Mouse (Mus musculus) heart, postnatal 25 days (tissue): ENCODE data around the gene B630019K06Rik. TPM values are rescaled to one million over a fixed set of nuclear protein-coding genes. Genes with fewer than 3 reads are reported as not detected.
A peak's percentile ranks its signal among the peaks of the same experiment; 100 is the strongest.
"Not testable (repeated sequence)": the region's sequence is repeated elsewhere in the genome, so short reads cannot be mapped to it uniquely, and the experiment has no call there.

ENCODE experiments used
- DNase-seq: peaks from one replicate; pipeline ENCODE4 v3.0.0; 2022; ENCODE audit warnings: low spot score
- intact Hi-C: fragments of 180-260 bp; cut with DNase I; formaldehyde crosslinking; loops from one replicate; pipeline ENCODE4 v1.15.1; 2025
- total RNA-seq, 2 experiments: library from RNA; stranded (reverse); gene quantifications; 2 replicates each; pipeline ENCODE4 v1.2.3; 2021

Gene B630019K06Rik
- total RNA-seq, result under 1 TPM; 0.81 to 0.83 TPM

DNA sequence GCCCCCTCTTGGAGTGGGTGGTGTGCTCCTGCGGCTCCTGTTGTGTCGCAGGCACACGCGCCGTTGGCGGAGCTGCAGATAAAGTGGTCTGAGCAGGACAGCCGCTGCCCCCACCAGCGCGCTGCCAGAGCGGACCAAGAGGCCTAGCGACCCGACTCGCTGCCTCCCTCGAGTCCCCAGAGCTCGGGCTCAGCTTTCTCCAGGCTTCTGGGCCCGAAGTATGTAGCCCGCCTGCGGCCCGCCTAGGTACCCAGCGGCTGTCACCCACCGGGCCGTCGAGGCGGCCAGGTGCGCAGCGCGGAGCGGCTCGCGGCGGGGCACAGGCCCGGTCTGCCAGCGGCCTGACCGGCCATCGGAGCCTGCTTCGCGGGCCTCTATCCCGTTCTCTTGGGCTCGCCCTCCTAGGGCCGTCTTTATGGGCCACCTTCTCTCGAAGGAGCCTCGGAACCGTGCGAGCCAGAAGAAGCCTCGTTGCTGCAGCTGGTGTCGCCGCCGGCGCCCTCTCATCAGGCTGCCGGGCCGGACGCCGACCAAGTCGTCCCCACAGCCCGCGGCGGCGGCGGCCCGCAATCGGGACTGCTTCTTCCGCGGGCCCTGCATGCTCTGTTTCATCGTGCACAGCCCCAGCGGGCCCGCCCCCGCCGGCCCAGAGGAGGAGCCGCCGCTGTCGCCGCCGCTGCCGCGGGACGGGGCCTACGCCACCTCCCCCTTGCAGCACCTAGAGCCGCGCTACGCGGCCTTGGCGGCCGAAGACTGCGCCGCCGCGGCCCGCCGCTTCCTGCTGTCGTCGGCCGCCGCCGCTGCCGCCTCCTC lies at the start of gene B630019K06Rik:
B630019K06Rik (plus strand) TSS at position 40 of the 813 bp plus-strand sequence.
- peak; percentile 48 for DNase-seq
- intact Hi-C loops, result no loop called here

DNA sequence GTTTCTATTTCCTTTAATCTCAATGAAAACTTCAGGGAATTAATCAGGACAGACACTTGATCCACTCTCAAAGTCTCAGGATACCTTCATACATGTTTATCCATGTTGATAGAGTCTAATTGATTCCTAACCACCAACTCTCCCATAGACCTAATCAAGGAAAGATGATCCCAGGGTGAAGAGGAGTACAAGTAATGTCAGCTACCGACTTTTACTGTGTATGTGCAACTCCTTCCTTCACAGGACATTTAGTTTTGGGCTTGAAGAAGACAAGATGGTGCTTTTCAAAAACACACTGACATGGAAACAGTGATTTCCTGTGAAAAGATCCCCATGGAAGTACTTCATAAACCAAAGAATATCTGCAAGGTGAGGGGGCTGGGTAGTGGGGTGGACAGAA lies 48.5 kb upstream of the B630019K06Rik start, which contains the start of gene Gm6592:
Gm6592 (plus strand) TSS at position 301 of the 400 bp plus-strand sequence.
- no peak for DNase-seq
- intact Hi-C loops, result no loop called here

DNA sequence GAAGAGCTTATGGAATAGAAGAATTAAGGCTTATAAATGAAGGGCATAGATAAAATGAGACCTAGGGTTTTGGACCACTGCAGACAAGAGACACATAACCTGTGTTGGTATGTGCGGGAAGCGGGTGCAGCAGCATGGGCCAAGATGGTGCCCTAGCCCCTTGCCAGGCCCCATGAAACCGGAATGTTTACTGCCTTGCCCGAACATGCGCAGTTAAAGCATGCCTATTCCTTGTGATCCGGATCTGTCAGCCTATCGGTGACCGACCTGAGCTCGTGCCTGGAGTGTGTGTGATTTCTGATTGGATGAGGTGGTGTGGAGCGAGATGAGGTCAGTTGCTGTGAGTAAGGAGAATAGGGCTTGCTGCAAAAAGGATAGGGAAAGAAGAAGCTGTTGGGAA lies 39.7 kb upstream of the B630019K06Rik start:
- DNase-seq, result no peak
- intact Hi-C loops, result no loop called here

DNA sequence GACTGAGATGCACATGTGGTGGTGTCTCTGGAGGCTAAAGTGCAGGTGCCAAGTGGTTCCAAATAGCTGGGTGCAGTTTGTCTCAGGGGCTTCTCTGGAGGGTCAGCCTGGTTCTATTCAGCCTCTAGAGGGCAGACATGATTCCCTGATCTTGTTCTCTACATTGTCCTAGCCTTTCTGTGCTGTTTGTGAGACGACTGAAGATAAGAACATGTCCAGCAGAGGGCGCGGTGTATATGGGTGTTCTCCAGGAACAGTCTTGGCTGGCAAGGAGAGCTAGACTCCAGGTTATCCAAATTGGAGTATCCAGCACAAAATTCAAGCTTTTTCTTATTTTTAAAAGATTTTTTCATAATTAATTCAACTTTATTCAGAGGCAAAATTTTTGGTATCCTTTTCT lies 27.9 kb upstream of the B630019K06Rik start:
- DNase-seq, intact Hi-C loops: not testable (repeated sequence)

DNA sequence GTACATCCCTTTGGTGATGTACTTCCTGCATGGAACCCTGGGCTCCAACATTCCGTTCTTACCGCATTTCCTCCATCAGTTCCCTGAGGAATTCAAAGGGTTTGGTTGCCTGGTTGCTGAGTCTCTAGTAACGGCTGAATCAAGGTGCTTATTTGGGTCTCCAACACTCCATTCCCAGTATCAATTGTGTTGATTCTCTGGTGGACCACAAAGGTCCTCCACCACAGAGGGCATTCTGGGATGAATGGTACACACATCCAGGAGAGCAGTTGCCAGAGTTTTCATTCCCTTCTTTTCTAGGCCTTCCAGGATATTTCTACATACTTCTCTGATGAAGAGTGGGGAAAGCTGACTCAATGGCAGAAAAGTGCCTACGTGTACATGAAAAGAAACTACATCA lies 18.2 kb upstream of the B630019K06Rik start, which contains the start of gene Gm5751:
Gm5751 (plus strand) TSS at position 301 of the 400 bp plus-strand sequence.
- DNase-seq, intact Hi-C loops: not testable (repeated sequence)

DNA sequence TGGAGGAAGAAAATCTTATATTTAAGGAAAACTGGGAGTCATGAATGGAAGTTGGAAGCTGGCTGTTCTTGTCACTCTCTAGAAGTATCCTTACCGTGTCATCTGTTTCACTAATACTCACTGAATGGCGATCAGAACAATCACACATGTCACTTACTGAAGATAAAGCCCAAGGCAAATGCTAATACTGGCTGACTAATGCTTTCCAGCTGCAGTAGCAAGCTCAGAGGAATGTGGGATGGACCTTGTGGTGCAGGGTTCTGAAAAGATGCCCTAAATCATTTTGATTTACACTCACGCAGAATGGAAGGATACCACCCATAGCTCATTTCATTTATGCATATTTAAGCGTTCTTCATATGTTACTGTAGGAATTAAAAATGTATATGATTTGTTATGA lies 7.8 kb upstream of the B630019K06Rik start:
- intact Hi-C loops, result no loop called here
- no peak for DNase-seq

DNA sequence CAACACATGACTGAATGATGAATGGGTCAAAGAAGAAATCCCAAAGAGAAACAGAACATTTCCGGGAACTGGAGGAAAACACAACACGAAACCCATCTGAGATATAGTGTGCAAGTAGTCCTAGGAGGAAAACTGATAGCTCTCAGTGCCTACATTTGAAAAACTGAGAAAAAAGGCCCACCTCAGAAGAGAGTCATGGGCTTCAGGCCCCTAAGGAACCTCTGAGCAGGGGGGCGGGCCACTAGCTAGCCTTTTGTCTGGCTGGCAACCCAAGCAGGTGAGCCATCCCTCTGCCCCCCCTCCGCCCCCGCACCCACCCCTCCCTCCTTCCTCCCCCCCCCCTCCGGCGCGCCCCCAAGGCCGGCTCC lies 223 bp upstream of the B630019K06Rik start:
- no peak for DNase-seq
- intact Hi-C loops, result no loop called here

DNA sequence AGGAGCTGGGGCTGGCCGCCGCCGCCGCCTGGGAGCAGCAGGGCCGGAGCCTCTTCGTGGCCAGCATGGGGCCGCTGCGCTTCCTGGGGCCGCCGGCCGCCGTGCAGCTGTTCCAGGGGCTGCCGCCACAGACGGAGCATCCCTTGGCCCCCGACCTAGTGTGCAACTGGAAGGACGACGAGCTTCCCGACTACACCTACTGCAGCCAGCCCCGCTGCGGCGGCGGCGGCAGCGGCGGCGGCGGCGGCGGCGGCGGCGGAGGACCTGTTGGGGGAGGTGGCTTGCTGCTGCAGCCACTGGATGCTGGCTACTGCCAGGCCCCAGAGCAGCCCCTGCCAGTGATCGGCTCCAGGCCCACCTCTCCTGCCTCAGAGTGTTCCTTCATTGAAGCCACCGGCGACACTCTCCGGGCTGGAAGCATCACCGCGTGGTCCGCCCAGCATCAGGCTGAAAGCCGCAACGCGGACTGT lies 1.0 kb downstream of the B630019K06Rik start:
- no peak for DNase-seq
- intact Hi-C loops, result no loop called here

DNA sequence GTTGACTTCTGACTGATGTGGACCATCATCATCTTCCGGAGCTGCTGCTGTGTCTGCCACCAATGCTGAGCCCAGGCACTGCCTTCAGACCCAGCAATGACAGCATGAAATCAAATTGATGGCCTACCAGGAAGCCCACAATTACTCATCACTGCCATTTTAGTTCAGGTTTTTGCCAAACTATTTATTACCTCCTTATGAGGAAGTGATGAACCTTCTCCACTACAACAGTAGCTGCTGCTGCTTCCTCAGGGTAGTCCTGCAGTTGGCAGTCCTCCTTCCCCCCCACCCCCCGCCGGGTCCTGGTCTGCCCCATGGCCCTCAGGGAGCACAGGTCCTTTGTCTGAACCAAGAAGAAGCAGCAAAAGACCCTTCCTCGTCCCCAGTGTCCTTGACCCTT lies 8.6 kb downstream of the B630019K06Rik start:
- intact Hi-C loops, result no loop called here
- DNase-seq, result no peak

DNA sequence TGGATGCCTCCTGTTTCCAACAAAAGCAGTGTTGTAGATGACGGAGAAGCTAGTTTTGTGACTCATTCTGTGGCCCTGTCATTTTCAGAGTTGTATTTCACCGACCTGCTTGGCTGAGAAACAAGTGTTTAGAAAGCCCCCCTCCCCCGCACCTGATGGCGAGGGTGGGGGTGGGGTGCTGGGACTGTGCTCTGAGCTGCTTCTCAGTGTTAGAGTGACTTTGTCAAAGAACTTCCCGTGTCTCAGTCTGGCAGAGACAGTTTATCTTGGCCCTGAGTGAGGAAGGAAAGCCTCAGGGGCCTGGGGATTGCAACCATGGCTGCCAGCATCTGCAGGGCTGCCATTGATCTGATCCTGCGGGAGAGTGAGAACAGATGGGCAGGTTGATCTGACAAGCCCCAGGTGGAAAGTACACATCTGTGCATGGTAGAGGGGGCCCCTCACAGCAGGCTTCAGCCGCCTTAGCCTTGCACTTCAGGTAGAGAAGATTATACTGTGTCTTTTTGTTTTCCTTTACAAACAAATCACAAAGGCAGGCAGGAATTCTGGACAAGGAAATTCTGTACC lies 9.8 kb downstream of the B630019K06Rik start:
- intact Hi-C loops, result no loop called here
- DNase-seq, result no peak

DNA sequence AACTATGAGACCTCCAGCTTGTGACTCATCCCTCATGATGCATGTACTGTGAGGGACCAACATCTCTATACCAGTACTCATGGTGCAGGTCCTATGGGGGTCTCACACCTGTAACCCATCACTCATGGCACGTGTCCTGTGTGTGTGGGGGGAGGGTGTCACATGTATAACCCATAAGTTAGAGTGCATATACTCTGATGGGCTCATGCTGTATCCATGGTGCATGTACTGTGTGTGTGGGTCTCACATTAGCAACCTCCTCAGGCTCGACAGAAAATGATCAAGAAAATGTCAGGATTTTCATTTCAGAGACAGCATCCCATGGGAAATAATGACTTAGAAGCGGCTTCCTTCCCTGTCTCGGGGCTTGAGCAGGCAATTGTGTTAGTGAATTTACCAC lies 28.9 kb downstream of the B630019K06Rik start:
- DNase-seq, result no peak
- intact Hi-C loops, result no loop called here

DNA sequence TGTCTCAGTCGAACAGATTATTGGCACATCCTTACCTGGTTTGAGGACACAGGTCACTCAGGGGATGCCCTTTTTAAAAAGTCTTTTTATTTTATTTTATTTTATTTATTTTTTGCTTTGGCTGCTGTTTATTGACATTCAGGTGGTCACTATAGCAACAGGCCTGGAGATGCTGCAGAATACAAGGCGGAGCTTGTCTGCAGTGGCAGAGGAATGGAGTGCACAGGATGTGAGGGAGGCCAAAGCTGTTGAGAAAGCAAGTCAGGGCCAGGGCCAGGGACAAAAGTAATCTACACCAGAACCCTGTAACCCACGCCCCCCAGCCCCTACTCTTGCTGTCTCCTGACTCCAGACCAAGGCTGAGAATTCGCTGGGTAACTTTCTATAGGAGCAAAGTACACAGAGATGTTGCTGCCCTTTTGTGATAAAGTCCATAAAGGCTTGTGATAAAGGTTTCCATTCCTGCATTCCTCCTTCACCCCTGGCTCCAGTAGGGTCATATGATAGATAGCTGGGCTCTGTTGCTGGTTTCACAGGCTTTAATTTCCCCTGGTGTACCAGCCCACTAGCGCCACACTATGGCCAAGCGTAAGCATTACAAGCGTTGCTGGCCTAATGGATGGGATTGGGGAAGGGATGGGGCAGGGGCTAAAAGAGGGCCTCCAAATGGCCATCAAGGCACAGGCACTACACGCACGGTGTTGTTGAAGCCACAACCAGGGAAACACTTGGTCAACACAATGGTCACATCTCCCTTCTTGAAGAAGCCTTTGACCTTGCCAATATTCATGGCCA lies 29.8 kb downstream of the B630019K06Rik start:
- no peak for DNase-seq
- intact Hi-C loops, result no loop called here

DNA sequence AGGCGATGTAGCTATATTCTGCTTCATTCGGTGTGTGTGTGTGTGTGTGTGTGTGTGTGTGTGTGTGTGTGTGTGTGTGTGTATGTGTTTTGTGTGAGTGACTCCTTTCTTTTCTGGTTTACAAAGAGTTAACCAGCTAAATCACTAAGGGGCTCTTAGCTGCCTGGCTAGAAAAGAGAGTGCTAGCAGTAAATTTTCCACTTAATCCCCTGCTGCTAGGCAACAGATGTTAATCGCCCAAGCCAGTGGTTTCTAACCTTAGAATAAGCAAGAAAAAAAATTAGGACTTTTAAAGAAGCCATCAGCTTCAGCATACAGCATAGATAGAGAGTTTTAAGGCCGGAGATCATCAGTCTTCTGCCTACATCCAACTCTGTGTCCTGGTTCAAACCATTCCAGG lies 35.1 kb downstream of the B630019K06Rik start:
- no peak for DNase-seq
- intact Hi-C loops, result no loop called here

DNA sequence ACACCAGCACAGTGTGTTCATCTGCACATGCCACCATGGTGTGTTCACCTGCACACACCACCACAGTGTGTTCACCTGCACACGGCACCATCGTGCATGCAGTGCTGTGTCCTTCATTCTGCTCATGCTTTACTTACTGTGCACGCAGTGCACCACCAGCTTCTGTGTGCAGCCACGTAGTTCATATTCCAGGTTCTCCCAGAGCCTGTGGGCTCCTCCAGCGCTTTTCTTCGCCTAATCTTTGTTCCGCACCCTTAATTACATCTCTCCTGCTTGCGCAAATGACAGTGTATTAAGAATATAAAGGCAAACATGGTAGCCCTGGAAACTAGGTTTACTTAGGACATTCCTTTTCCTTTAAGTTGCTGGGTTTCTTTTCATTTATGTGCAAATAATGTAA lies 51.9 kb downstream of the B630019K06Rik start:
- intact Hi-C loops, result no loop called here
- no peak for DNase-seq

Other genes starting within 250 kb of the B630019K06Rik start
- not detected for gene Ssxb8, start 201.5 kb upstream of the B630019K06Rik start, total RNA-seq
- gene Ssx9, start 143.9 kb upstream of the B630019K06Rik start, total RNA-seq, result not detected
- not detected for gene Ssxb5, start 88.7 kb upstream of the B630019K06Rik start, total RNA-seq
- not detected for gene Gm6592, start 48.4 kb upstream of the B630019K06Rik start, total RNA-seq
- not detected for gene Gm5751, start 18.1 kb upstream of the B630019K06Rik start, total RNA-seq
- not detected for gene Fthl17b, start 70.6 kb downstream of the B630019K06Rik start, total RNA-seq
- gene Fthl17c, start 84.2 kb downstream of the B630019K06Rik start, total RNA-seq, result not detected
- not detected for gene Fthl17d, start 94.4 kb downstream of the B630019K06Rik start, total RNA-seq
- gene Fthl17e, start 141.1 kb downstream of the B630019K06Rik start, total RNA-seq, result not detected
- not detected for gene Fthl17f, start 170.6 kb downstream of the B630019K06Rik start, total RNA-seq
- not detected for gene 4930402K13Rik, start 212.2 kb downstream of the B630019K06Rik start, total RNA-seq